ENCODE assay signal across 18 mouse cellular contexts in genomic region chr11:102403657-102404056, GRCm38 (mm10). TPM values are rescaled to one million over a fixed set of nuclear protein-coding genes. Genes with fewer than 3 reads are reported as not detected.
"Had no signal": no experiment of that assay in that cellular context is flagged by ENCODE, and none has a peak within 500 bp of the region (broad histone marks: within the 10 kb centered on the region; RNA-seq: fewer than 3 reads in every experiment).

No protein-coding gene starts in this region.

- H3K9ac ChIP-seq: intestine, embryonic 15.5 days; kidney, embryonic 15.5 days; limb, embryonic 13.5 days; lung, embryonic 15.5 days; midbrain, embryonic 15.5 days; neural tube, embryonic 12.5 days; stomach, embryonic 15.5 days had no signal

- H3K27me3 ChIP-seq: midbrain, embryonic 15.5 days had no signal

- DNase-seq: kidney, postnatal 14 days; layer of hippocampus, adult 9-11 months; layer of hippocampus, postnatal 36 days; lung, postnatal 14 days; thymus, adult 2 months; thymus, postnatal 25 days had no signal

- ATAC-seq: intestine, embryonic 15.5 days; midbrain, embryonic 15.5 days had no signal

- H3K4me3 ChIP-seq: intestine, embryonic 15.5 days; kidney, embryonic 15.5 days; limb, embryonic 13.5 days; lung, embryonic 15.5 days; megakaryocyte, embryonic 14.5 days; midbrain, embryonic 15.5 days; neural tube, embryonic 12.5 days; stomach, embryonic 15.5 days had no signal

- H3K4me2 ChIP-seq: intestine, embryonic 15.5 days; kidney, embryonic 15.5 days; limb, embryonic 13.5 days; lung, embryonic 15.5 days; midbrain, embryonic 11.5 days; midbrain, embryonic 15.5 days; stomach, embryonic 15.5 days had no signal

- H3K27ac ChIP-seq: intestine, embryonic 15.5 days; kidney, embryonic 15.5 days; limb, embryonic 13.5 days; lung, embryonic 15.5 days; macrophage; midbrain, embryonic 15.5 days; neural tube, embryonic 12.5 days; stomach, embryonic 15.5 days had no signal

- H3K9me3 ChIP-seq: intestine, embryonic 15.5 days; kidney, embryonic 15.5 days; limb, embryonic 13.5 days; lung, embryonic 15.5 days; midbrain, embryonic 15.5 days; neural tube, embryonic 12.5 days; stomach, embryonic 15.5 days had no signal

RNA-seq across cellular contexts. Expression of gene Slc4a1, which starts 37.7 kb away (rescaled TPM):
- polyA plus RNA-seq: macrophage; testis, adult 2 months; urinary bladder, adult 2 months had no signal

RNA-seq across cellular contexts. Expression of gene Fam171a2, which starts 43.8 kb away (rescaled TPM):
- polyA plus RNA-seq: macrophage had no signal
